Mouse (Mus musculus) retina, embryonic 14.5 days (tissue): ENCODE measurements around the gene Klhl7.

ENCODE experiments used
- DNase-seq: peaks from one replicate; pipeline ENCODE4 v3.0.0-alpha.2; 2015; ENCODE audit warnings: low spot score

Gene Klhl7

DNA sequence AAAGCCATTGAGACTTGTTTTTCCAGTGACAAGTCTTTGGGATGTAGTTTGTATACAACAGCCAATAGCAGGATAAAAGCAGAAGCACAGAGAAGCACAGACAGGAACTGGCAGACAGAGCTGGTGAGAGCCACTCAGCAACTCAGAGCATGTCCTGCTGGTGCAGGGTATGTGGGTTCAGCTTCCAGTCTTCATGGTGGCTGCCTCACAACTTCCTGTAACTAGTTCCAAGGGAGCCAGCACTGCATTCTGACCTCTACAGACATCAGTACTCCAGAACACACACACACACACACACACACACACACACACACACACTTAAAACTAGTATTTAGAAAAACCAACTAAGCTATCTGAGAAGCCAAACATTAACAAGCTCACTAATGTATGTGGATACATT, 71.7 kb downstream of the Klhl7 start:
- no peak for DNase-seq

- no peak for DNase-seq
Measured at GRCm38 (mm10) chr5:24181514-24182295, 81.3 kb downstream of the Klhl7 start.

- DNase-seq, result no peak
Measured at GRCm38 (mm10) chr5:24182296-24182734, 81.9 kb downstream of the Klhl7 start.

- DNase-seq, result no peak
Measured at GRCm38 (mm10) chr5:24183096-24183495, 82.7 kb downstream of the Klhl7 start.

DNA sequence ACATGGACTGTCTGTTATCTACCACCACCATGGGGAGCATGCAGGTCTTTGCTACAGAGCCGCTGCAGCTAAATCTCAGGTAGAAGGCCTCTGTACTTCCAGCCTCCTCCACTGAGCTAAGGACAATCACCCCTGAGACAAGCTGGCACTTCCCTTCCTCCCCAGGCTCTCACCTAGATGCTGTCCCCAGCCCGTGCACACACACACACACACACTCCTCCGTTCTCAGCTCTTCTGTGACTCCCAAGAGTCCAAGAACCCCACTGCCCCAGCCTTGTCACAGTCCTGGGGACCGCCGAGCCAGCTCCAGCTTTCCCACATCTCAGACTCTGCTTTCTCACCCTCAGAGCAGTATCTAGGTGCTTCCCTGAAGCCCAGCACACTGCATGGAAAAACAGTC, 83.6 kb downstream of the Klhl7 start:
- DNase-seq, result no peak

DNA sequence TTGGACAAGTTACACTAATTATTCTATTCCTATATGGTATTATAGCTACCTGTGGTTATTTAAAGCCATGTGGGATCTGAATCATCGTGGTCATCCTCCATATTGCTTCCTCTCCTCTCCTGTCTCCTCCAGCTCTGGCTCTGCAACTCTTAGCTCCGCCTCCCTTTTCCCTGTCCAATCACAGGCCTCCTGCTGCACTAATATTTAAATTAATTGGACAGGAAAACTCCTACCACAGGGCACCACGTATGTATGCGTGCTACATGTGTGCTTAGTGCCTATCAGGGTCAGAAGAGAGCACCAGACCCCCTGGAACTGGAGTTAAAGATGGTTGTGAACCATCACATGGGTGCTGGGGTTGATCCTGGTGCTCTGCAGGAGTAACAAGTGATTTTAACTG, 88.1 kb downstream of the Klhl7 start:
- DNase-seq, result no peak

DNA sequence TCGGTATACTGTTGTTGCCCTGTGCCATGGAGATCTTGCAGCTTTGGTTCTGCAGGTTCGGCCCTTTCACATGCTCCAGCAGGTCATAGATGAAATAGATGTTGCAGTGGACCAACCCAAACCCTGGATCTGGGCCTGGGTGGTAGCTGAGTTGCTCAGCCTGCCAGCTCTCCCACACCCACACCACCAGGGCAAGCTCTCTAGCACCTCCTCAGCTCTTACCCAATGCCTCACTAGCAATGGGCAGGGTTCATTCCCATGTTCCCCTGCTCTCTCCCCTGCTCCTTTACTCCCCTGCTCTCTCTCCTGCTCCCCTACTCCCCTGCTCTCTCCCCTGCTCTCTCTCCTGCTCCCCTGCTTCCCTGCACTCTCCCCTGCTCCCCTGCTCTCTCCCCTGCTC, 91.4 kb downstream of the Klhl7 start:
- DNase-seq, result no peak

DNA sequence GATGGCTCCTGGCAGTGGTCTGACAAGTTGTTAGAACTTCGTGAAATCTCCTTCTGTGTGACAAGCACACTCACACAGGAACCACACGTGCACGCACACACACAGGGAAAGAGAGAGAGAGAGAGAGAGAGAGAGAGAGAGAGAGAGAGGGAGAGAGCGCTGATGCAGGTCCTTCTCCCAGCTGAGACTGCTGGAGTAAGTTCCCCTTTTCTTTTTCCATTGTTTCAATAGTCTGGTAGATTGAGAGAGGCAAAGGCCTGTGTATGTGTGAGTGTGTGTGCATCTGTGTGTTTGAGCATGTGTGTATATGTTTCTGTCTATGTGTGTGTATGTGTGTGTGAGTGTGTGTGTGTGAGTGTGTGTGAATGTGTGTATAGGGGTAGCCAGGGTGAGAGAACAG, 100.6 kb downstream of the Klhl7 start:
- DNase-seq, result no peak

- DNase-seq, result no peak
Measured at GRCm38 (mm10) chr5:24202492-24202891, 102.1 kb downstream of the Klhl7 start.

DNA sequence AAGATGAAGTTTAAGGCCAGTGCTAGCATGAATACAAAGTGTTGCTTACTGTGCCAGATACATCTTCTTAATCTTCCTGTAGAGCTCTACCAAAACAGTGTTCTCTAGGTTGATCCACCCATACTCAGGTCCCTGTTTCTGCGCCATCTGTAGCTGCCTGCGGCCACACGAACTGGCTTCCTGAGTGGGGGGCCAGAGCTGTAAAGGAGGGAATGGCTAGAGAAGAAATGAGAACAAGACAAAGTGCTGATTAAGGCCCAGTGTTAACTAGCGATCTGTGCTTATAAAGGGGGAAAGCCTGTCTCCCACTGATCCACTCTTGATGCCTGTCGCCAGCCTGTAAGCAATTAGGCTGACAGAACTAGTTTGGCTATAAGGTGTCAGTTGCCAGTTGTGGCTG, 102.9 kb downstream of the Klhl7 start:
- no peak for DNase-seq

- no peak for DNase-seq
Measured at GRCm38 (mm10) chr5:24207965-24208364, 107.6 kb downstream of the Klhl7 start.

DNA sequence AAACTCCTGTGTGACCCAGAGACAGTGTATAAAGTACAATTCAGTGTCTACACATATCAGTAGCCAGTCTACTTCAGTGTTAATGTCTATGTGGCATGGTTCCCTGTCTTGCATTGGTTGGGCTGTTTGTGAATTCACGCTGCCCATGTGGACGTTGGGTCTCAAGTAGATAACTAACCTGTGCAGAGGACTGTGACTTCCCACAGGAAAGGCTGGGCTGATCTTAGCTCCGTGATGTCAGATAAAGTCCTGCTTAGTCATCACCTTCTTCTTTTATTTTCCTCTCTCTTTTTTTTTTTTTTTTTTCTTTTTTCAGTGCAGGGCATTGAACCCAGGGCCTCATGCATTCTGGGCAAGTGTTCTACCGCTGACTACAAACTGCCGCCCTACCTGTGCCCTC, 108.1 kb downstream of the Klhl7 start:
- DNase-seq, result no peak
